Mouse (Mus musculus) forebrain, embryonic 10.5 days (tissue): ENCODE results near the gene Btbd9. TPM values are rescaled to one million over a fixed set of nuclear protein-coding genes. Genes with fewer than 3 reads are reported as not detected.
A peak's percentile ranks its signal among the peaks of the same experiment; 100 is the strongest.

Experiments used
- DNase-seq: peaks from one replicate; pipeline ENCODE4 v3.0.0-alpha.2; 2017; ENCODE audit warnings: low spot score; ENCODE audit errors: extremely low spot score
- H3K27ac ChIP-seq: fragments of 300-500 bp; sonication (generic); 2 replicates; pipeline ENCODE4 v1.5.1; 2016; ENCODE audit warnings: mild to moderate bottlenecking
- H3K27me3 ChIP-seq: fragments of 300-500 bp; sonication (generic); 2 replicates; pipeline ENCODE4 v1.6.1; 2016; ENCODE audit warnings: mild to moderate bottlenecking; ENCODE audit not compliant: poor library complexity, severe bottlenecking
- H3K36me3 ChIP-seq: fragments of 300-500 bp; sonication (generic); replicated peaks from 2 replicates; pipeline ENCODE4 v1.6.1; 2016; ENCODE audit warnings: mild to moderate bottlenecking, moderate library complexity
- H3K4me1 ChIP-seq: fragments of 300-500 bp; sonication (generic); 2 replicates; pipeline ENCODE4 v1.6.1; 2016
- H3K4me3 ChIP-seq: fragments of 300-500 bp; sonication (generic); 2 replicates; pipeline ENCODE4 v1.5.1; 2016; ENCODE audit warnings: mild to moderate bottlenecking, moderate library complexity
- H3K9me3 ChIP-seq: fragments of 300-500 bp; sonication (generic); 2 replicates; pipeline ENCODE4 v1.6.1; 2016; ENCODE audit warnings: mild to moderate bottlenecking, moderate library complexity
- WGBS: fragments of 180-500 bp; shearing (Covaris S2); methylation state at CpG from one replicate; pipeline ENCODE4 v1.1.7; 2016; 5-methylcytosine and 5-hydroxymethylcytosine counted together
- polyA plus RNA-seq: library from polyadenylated mRNA; unstranded; fragments of >200 nt; fragmentation: Nextera tagmentation; extraction: Ambion mirVana; gene quantifications from 2 replicates; pipeline ENCODE4 v1.2.1, GENCODE M21; 2016

The Btbd9 gene
- polyA plus RNA-seq, 1 experiment from 2014 or later = 57.8 TPM

DNA sequence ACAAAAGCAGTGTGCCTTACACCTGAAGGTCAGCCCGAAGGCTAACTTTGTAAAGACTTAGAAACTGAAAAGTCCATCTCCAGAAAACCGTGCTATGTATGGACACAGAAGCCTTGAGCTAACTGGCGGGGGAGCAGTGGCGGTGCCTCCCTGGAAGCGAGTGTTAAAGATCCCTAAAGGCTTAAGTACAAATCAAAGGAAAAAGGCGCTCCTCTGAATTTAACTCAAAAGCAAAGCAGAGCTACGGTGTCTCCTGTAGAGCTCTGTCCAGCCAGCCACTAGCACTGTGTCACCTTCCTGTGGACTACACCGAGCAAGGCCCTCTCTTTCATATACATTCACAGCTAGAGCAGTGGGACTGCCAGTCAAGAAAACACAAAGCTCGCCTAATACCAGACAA is 98.1 kb downstream of the Btbd9 start:
- no peak overlapping the region for H3K4me3 ChIP-seq
- no peak overlapping the region for H3K27ac ChIP-seq
- 67% methylated on average over 9 of the region's 9 CpGs for WGBS
- peaks cover 8% of the 10 kb centered on the region for H3K4me1 ChIP-seq
- no peaks in the 10 kb centered on the region for H3K9me3 ChIP-seq
- no peaks in the 10 kb centered on the region for H3K36me3 ChIP-seq
- H3K27me3 ChIP-seq = no peaks in the 10 kb centered on the region
- no peak for DNase-seq

DNA sequence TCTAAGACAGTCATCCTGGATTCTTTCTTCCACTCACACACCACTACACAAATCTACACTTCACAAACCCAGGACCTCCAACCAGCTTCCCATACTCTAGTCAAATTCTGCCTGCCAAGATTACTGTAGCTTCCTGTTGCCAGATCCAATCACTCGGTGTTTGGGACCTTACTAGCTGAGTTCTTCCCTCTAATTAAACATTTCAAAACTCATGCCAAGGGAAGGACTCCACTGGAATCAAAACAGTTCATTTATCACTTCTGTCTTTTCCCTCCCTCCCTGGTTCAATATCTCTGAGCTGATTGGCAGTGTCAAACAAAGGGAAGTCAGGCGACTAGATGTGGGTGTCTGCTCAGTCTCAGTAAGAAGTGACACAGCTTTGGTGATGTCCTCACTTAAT is 101.7 kb downstream of the Btbd9 start:
- Histone ChIP-seq H3K4me1 (peaks cover 27% of the 10 kb centered on the region), H3K9me3 (no peaks in the 10 kb centered on the region), H3K27ac (no peak overlapping the region), H3K4me3 (no peak overlapping the region), H3K36me3 (no peaks in the 10 kb centered on the region), H3K27me3 (no peaks in the 10 kb centered on the region)
- no peak for DNase-seq
- 73% methylated on average over 2 of the region's 2 CpGs for WGBS

- Histone ChIP-seq H3K4me3 (no peak overlapping the region), H3K27ac (no peak overlapping the region), H3K27me3 (no peaks in the 10 kb centered on the region), H3K36me3 (no peaks in the 10 kb centered on the region), H3K9me3 (no peaks in the 10 kb centered on the region), H3K4me1 (peaks cover 39% of the 10 kb centered on the region)
- DNase-seq = no peak
- 91% methylated on average over 10 of the region's 10 CpGs for WGBS
Observed at GRCm38 (mm10) chr17:30472776-30473175, 103.5 kb downstream of the Btbd9 start.

DNA sequence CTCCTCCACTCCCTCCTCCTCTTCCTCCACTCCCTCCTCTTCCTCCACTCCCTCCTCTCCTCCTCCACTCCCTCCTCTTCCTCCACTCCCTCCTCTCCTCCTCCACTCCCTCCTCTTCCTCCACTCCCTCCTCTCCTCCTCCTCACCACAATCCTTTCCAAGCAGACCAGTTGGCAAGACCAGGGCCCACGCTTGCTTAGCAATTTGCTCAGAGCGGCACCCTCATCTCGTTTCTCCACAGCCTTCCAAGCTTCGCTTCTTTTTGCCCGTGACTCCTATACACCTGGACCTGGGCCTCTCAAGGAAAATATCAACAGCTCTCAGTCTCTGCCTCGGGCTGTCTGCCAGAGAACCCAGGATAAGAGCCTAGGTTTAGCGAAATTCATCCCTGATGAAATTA is 104.8 kb downstream of the Btbd9 start:
- H3K4me1 ChIP-seq = peaks cover 48% of the 10 kb centered on the region
- H3K9me3 ChIP-seq = no peaks in the 10 kb centered on the region
- no peak for DNase-seq
- H3K27me3 ChIP-seq = no peaks in the 10 kb centered on the region
- no peak overlapping the region for H3K4me3 ChIP-seq
- WGBS = 79% methylated on average over 7 of the region's 7 CpGs
- H3K36me3 ChIP-seq = no peaks in the 10 kb centered on the region
- H3K27ac ChIP-seq = no peak overlapping the region

DNA sequence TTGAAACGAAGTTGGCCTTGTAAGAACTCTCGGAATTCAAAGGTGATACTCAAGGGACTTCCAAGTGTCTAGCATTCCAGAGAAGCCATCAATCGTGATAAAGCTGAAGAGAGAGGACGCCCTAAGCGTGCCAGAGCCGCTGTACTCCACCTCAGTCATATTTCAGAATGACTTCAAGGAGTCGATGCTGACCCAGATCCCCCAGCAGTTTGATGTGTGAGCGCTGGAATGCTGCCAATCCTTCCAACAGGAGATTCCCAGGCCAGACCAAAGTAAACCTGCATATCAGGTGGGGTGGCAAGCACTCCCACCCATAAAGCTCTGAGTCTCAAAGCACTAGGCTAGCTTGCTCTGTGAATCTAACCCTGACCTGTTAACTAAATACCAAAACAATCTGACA is 105.5 kb downstream of the Btbd9 start:
- Histone ChIP-seq H3K9me3 (no peaks in the 10 kb centered on the region), H3K27ac (no peak overlapping the region; the same call in 1 of the 2 replicates), H3K36me3 (no peaks in the 10 kb centered on the region), H3K4me3 (no peak overlapping the region), H3K27me3 (no peaks in the 10 kb centered on the region), H3K4me1 (peaks cover 50% of the 10 kb centered on the region)
- 82% methylated on average over 8 of the region's 8 CpGs for WGBS
- DNase-seq = no peak

DNA sequence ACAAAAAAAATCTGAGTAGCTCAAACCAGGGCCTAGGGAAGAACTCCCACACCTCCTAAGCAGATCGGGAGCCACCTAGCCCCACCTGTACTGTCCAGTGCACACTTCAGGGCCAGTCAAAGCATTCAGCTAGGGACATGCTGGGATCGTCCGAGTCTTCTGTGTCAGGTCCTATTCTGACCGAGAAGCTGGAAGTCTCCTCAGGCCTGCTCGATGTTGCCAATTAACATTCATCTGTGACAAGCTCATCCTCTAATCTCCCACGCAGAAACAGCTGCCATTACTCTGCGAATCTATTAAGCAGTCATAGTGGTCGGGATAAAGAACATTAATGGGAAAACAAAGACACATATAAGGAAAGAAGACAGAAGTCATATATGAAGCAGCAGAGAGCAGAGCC is 106.0 kb downstream of the Btbd9 start:
- DNase-seq = no peak
- Histone ChIP-seq H3K9me3 (no peaks in the 10 kb centered on the region), H3K4me1 (peaks cover 50% of the 10 kb centered on the region), H3K27me3 (no peaks in the 10 kb centered on the region), H3K4me3 (no peak overlapping the region), H3K36me3 (no peaks in the 10 kb centered on the region), H3K27ac (no peak overlapping the region)
- WGBS = 66% methylated on average over 8 of the region's 8 CpGs

- 84% methylated on average over 10 of the region's 10 CpGs for WGBS
- DNase-seq = no peak
- Histone ChIP-seq H3K4me1 (peaks cover 50% of the 10 kb centered on the region), H3K4me3 (no peak overlapping the region), H3K9me3 (no peaks in the 10 kb centered on the region), H3K27me3 (no peaks in the 10 kb centered on the region), H3K36me3 (no peaks in the 10 kb centered on the region), H3K27ac (no peak overlapping the region)
Observed at GRCm38 (mm10) chr17:30469511-30470076, 106.7 kb downstream of the Btbd9 start.

- Histone ChIP-seq H3K9me3 (no peaks in the 10 kb centered on the region), H3K27me3 (no peaks in the 10 kb centered on the region), H3K27ac (peak overlapping the region; percentile 73; the same call in 1 of the 2 replicates), H3K4me1 (peaks cover 61% of the 10 kb centered on the region), H3K36me3 (no peaks in the 10 kb centered on the region), H3K4me3 (no peak overlapping the region)
- no peak for DNase-seq
- 15% methylated on average over 4 of the region's 4 CpGs for WGBS
Observed at GRCm38 (mm10) chr17:30468368-30468767, 107.9 kb downstream of the Btbd9 start.

DNA sequence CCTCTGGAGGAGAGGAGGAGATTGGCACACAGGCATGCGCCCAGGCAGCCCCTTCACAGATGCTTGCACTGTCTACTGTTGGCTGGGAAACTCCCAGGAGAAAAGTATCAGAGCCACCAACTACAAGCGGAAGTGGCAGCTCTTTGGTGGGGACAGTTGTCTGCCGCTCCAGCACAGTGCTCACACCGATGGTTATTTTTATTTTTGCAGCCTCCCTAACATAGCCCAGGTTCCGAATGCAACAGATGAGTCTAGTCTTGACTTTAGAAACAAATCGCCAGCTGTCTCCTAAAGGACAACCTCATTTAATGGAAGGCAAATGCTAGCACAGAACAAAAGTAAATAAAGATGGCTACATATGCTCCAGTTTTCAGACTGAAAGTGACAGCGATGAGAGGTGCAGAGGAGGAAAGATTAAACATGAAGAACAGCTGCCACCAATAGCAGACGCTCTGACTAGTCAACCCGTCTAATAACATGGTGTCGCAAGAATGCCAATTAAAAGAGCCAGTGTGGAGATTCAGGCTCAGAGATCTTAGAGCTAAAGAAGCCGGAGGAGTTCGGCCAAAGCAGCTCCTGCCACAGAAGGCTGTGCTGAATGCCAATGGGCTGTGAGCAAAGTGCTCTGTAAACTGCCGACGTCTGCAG is 108.6 kb downstream of the Btbd9 start:
- Histone ChIP-seq H3K4me3 (no peak overlapping the region), H3K9me3 (no peaks in the 10 kb centered on the region), H3K27me3 (no peaks in the 10 kb centered on the region), H3K4me1 (peaks cover 68% of the 10 kb centered on the region), H3K36me3 (no peaks in the 10 kb centered on the region), H3K27ac (peak overlapping the region; percentile 52; the same call in 1 of the 2 replicates)
- WGBS = 60% methylated on average over 14 of the region's 14 CpGs
- no peak for DNase-seq

DNA sequence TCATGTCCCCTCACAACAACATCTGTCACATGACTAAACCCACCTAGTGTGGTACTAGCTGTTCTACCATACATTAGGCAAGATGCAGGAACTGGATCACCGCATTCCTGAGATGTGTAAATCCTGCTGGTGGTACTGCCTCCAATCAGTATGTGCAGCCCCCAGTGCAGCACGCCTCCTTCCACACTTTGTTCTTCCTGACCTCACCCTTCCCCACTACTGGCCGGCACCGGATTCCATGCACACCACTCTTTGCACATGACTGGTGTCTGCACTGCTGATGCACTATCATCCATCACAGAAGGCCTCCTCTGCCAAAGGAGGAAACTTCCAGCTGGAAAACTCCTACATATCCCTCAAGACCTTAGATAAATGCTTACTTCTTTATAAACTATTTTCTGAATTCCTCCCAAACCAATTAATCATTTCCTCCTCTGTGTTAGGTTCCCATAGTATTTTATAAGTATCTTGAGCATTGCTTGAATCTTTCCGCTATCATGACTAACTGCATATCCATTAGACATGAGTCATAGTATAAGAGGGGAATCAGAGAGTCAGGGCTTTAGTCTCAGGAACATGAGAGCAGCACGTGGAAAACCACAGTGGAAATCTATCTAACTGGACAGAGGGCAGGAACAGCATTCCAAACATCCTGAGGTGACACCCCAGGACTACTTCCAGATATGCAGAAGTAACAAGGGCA is 111.1 kb downstream of the Btbd9 start:
- no peak overlapping the region for H3K27ac ChIP-seq
- no peaks in the 10 kb centered on the region for H3K9me3 ChIP-seq
- DNase-seq = no peak
- H3K4me1 ChIP-seq = peaks cover 56% of the 10 kb centered on the region
- 91% methylated on average over 6 of the region's 6 CpGs for WGBS
- H3K27me3 ChIP-seq = no peaks in the 10 kb centered on the region
- H3K36me3 ChIP-seq = no peaks in the 10 kb centered on the region
- H3K4me3 ChIP-seq = no peak overlapping the region

- Histone ChIP-seq H3K27me3 (no peaks in the 10 kb centered on the region), H3K36me3 (no peaks in the 10 kb centered on the region), H3K27ac (no peak overlapping the region), H3K4me1 (peaks cover 48% of the 10 kb centered on the region), H3K9me3 (no peaks in the 10 kb centered on the region), H3K4me3 (no peak overlapping the region)
- DNase-seq = no peak
- WGBS = 69% methylated on average over 5 of the region's 5 CpGs
Observed at GRCm38 (mm10) chr17:30464240-30464745, 112.0 kb downstream of the Btbd9 start.

DNA sequence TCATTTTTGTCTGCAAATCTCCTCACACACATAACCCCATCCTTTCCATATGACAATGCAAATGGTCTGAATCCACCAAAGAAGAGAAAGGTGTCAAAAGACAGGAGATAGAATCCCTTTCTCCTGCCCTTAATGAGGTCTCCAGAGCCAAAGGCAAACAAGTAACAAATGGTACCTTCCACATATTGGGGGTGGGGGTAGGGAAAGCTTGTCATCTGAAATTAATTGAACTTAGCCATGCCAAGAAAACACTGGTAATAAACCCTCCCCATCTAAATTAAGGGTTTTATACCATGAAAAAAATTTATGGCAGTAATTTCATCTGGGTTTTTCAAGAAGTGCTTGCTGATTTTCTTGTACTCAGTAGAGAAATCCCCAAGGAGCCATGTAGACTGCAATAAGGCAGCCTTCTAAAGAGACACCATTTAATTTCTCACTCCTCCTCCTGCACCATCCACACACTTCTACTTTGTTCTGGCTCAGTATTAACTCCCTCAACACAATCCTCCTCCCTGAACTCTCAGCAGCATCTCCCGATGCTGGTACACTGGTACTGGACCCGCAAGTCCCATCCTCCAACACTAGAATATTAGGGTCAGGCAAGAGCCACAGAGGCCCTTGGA is 115.5 kb downstream of the Btbd9 start:
- Histone ChIP-seq H3K36me3 (no peaks in the 10 kb centered on the region), H3K27me3 (no peaks in the 10 kb centered on the region), H3K9me3 (no peaks in the 10 kb centered on the region), H3K27ac (no peak overlapping the region), H3K4me3 (no peak overlapping the region), H3K4me1 (peaks cover 38% of the 10 kb centered on the region)
- DNase-seq = no peak
- WGBS = 90% methylated on average over 2 of the region's 2 CpGs

DNA sequence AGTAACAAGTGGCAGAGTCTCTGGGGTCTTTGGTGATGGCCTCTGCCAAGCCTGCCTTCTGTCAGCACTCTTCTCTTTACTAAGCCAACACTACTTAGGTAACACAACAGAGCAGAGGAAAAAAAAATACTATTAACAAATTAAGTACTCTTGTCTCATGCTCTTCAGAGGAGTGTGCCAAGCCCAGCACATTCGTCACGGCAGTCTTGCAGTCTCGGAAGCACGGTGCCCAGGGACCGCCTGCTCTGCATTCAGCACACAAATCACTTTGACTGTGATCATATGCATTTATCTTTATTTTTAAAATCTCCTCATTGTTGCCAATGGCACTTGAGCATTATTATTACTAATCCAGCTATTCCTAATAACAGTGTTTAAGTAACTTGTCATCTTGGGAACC is 116.6 kb downstream of the Btbd9 start:
- Histone ChIP-seq H3K4me3 (no peak overlapping the region), H3K36me3 (no peaks in the 10 kb centered on the region), H3K27ac (no peak overlapping the region), H3K4me1 (peaks cover 38% of the 10 kb centered on the region), H3K27me3 (no peaks in the 10 kb centered on the region), H3K9me3 (no peaks in the 10 kb centered on the region)
- WGBS = 93% methylated on average over 5 of the region's 5 CpGs
- no peak for DNase-seq
